Mouse (Mus musculus) Patski (cell line): Measurements from ENCODE around the gene Wee1. TPM values are rescaled to one million over a fixed set of nuclear protein-coding genes. Genes with fewer than 3 reads are reported as not detected.
"Not testable (repeated sequence)": the region's sequence is repeated elsewhere in the genome, so short reads cannot be mapped to it uniquely, and the experiment has no call there.

ENCODE experiments used
- ATAC-seq: fragments of 100-300 bp; one replicate; pipeline ENCODE4 v1.8.0; 2021
- CTCF ChIA-PET: fragments of 350-600 bp; sonication (Branson Sonifier 250); formaldehyde crosslinking; loops from one replicate; lab custom pipeline; 2022; ENCODE audit warnings: inconsistent platforms; lab: Charles Lee
- POLR2A ChIA-PET: fragments of 350-600 bp; sonication (Branson Sonifier 250); formaldehyde crosslinking; loops from one replicate; lab custom pipeline; 2022; ENCODE audit warnings: antibody characterized with exemption, inconsistent platforms; lab: Charles Lee
- DNase-seq: peaks from one replicate; pipeline ENCODE4 v3.0.0-alpha.2; 2011; ENCODE audit warnings: low read depth, low spot score
- H3K27me3 ChIP-seq: fragments of 371-371 bp; one replicate; pipeline ENCODE4 v1.5.1; 2021
- CTCF ChIP-seq: fragments of 100-300 bp; IDR thresholded peaks from one replicate; pipeline ENCODE4 v1.5.1; 2021
- in situ Hi-C: fragments of 300-500 bp; cut with MboI; formaldehyde crosslinking; loops from 3 replicates; pipeline ENCODE4 v1.11.1; 2018; ENCODE audit warnings: low pct_unique_long_range_greater_than_20kb, mixed read lengths
- polyA plus RNA-seq: library from polyadenylated mRNA; unstranded; gene quantifications from one replicate; pipeline ENCODE4 v1.2.3, GENCODE M21; 2021

Wee1 gene
- polyA plus RNA-seq, 1 experiment from 2014 or later: 28.5 TPM

GRCm38 (mm10) chr7:110105041-110105440, 16.8 kb upstream of the Wee1 start:
- ChIA-PET POLR2A (interaction anchor here (0.6 kb wide), 1 partner anchor 13 kb away, joined by 3 read pairs; no protein-coding TSS in a partner anchor), CTCF (interaction anchor here (1.2 kb wide), 2 partner anchors 12 to 30 kb away, joined by 3 to 4 read pairs; no protein-coding TSS in a partner anchor)
- DNase-seq (no peak), ATAC-seq (no peak)
- in situ Hi-C loops: no loop called here
- H3K27me3 ChIP-seq: no peaks in the 10 kb centered on the region
- TF ChIP-seq CTCF: no peak

DNA sequence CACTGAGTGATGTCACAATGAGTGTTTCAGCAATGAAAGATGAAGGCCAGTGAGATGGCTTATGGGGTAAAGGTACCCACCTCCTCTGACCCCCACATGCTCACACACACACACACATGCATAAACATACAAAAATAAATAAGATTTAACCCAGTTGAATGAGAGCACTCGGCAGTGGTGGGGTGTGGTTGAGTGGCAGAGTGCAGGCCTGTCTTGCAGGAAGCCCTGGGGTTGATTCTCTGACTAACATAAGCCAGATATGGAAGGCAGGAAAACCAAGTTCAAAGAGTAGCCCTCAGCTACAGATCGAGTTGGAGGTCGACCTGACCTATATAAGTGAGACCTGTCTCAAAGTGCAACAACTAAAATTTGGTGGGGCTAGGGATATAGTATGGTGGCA, 15.2 kb upstream of the Wee1 start:
- H3K27me3 ChIP-seq: no peaks in the 10 kb centered on the region
- DNase-seq (no peak), ATAC-seq (no peak)
- in situ Hi-C loops: no loop called here
- TF ChIP-seq CTCF: no peak
- CTCF ChIA-PET: no interaction called here
- POLR2A ChIA-PET: interaction anchor here (0.5 to 1.4 kb wide), 2 partner anchors 10 to 27 kb away, joined by 4 read pairs; no protein-coding TSS in a partner anchor

- ATAC-seq, H3K27me3 ChIP-seq, DNase-seq, in situ Hi-C loops: not testable (repeated sequence)
- ChIA-PET CTCF (interaction anchor here (0.8 to 1.9 kb wide), 4 partner anchors 12 to 50 kb away, joined by 3 to 6 read pairs (median 4); no protein-coding TSS in a partner anchor), POLR2A (interaction anchor here (1.9 to 2.4 kb wide), 2 partner anchors 12 to 14 kb away, joined by 4 to 8 read pairs; partner anchors contain the start of gene Wee1)
- TF ChIP-seq CTCF: peak; percentile 23
Observed at GRCm38 (mm10) chr7:110108524-110108923, 13.3 kb upstream of the Wee1 start.

DNA sequence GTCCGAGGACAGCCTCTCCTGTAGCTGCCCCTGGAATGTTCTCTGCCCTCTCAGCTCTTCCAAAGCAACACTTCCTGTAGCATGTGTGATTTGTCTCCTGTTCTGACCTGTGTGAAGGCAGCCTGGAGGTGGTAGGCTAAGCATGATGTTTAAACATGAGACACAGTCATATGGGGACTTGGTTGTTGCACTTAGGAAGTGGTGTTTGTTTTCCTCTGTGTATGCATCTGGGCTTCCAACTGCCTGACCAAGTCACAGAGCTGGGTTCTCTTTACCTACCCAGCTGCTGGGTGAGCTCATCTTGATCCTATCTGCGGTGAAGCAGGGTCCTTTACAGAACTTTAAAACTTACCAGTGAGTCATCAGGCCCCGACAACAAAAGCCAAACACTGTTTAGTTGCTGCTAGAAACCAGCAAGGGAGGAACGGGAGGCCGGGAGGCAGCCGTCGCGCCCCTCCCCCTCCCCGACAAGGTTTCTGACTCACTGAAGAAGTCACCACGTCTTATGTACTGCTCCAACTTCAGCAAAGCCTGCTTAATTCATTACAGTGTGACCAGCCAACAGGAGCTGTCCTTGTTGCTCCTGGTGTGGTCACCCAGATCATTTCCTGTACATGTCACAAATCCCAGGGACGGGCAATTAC, 12.8 kb upstream of the Wee1 start:
- H3K27me3 ChIP-seq: no peaks in the 10 kb centered on the region
- CTCF ChIA-PET: interaction anchor here (0.8 to 1.9 kb wide), 5 partner anchors 12 to 49 kb away, joined by 3 to 6 read pairs (median 4); no protein-coding TSS in a partner anchor
- in situ Hi-C loops: no loop called here
- POLR2A ChIA-PET: interaction anchor here (0.7 to 2.4 kb wide), 3 partner anchors 12 to 701 kb away, joined by 3 to 8 read pairs (median 4); partner anchors contain the start of gene Wee1
- DNase-seq (peak; percentile 94), ATAC-seq (peak; percentile 98)
- peak; percentile 3 for TF ChIP-seq CTCF

- no peak for TF ChIP-seq CTCF
- DNase-seq: no peak
- ChIA-PET CTCF (interaction anchor here (1.9 kb wide), 1 partner anchor 48 kb away, joined by 6 read pairs; no protein-coding TSS in a partner anchor), POLR2A (interaction anchor here (1.9 to 2.4 kb wide), 2 partner anchors 10 to 12 kb away, joined by 4 to 8 read pairs; partner anchors contain the start of gene Wee1)
- in situ Hi-C loops: no loop called here
- no peak for ATAC-seq
- H3K27me3 ChIP-seq: no peaks in the 10 kb centered on the region
Observed at GRCm38 (mm10) chr7:110110061-110110656, 11.7 kb upstream of the Wee1 start.

DNA sequence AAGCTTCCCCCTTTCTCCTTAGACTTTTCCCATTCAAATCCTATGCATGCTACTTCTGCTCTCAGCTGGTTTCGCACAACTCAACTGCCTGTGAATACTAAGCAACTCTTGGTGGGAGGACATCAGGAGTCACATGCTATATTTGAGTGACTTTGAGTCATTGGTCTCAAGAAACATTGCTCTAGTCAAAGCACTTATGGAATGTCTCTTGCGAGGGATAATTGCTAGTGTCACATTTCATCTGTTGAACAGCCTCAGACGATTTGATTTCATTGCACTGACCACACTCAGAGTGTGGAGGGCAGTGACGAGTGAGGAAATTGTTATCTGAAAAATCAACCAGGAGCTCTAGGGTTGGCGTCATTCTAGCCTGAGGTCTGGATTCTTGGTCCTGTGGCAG, 7.1 kb upstream of the Wee1 start:
- no peak for TF ChIP-seq CTCF
- CTCF ChIA-PET: interaction anchor here (1.3 kb wide), 1 partner anchor 21 kb away, joined by 4 read pairs; no protein-coding TSS in a partner anchor
- in situ Hi-C loops: no loop called here

DNA sequence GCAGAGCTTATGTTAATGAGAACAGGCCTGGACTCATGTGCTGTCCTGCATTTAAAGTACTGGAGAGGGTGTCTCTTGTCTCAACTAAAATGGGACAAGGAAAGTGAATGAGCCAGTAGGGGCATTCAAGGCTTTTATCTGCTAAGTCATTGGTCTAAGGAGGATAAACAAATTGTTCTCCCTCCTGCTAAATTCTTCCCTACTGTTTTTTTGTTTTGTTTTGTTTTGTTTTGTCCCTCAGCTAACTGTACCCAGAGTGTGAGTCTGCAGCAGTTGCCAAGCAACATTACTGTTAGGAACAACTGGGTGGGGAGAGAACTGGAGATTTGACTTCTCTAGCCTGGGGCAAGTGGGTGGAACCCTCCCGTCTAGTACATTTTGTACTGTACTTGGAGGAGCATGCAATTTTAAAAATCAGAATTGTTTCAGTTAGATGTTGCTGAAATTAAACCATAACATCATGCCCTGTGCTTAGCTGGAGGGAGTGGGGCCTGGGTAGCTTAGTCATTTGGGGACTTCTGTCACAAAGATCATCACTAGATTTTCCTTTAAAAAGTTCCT, 5.0 kb upstream of the Wee1 start:
- CTCF ChIA-PET: interaction anchor here (1.1 to 1.4 kb wide), 4 partner anchors 8 to 41 kb away, joined by 3 to 4 read pairs (median 3); no protein-coding TSS in a partner anchor
- peak; percentile 21 for ATAC-seq
- in situ Hi-C loops: no loop called here
- TF ChIP-seq CTCF: no peak
- DNase-seq: no peak
- POLR2A ChIA-PET: interaction anchor here (1.0 to 1.3 kb wide), 2 partner anchors 10 to 55 kb away, joined by 4 to 7 read pairs; no protein-coding TSS in a partner anchor
- no peaks in the 10 kb centered on the region for H3K27me3 ChIP-seq

More for the DNA sequence above, 7.1 kb upstream of the Wee1 start:
- peak; percentile 86 for DNase-seq
- POLR2A ChIA-PET: interaction anchor here (0.7 kb wide), 1 partner anchor 48 kb away, joined by 3 read pairs; no protein-coding TSS in a partner anchor
- H3K27me3 ChIP-seq: no peaks in the 10 kb centered on the region
- ATAC-seq: peak; percentile 89

DNA sequence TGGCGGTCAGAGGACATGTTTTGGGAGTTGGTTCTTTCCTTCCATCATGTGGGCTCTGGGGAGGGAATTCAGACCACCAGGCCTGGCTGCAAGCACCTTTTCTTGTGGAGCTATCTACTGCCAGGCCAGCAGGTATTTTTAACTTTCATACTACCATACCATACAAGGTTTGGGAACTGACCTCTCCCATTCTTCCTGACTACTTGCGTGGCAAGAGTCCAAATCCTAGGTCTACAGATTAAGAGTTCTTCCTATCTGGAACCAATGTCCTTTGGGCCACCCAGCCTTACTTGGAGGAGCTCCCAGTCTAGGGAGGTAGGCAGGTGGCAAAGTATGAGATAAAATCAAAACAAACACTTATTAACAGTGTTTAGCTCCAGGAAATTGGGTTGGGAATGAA, 3.4 kb upstream of the Wee1 start:
- DNase-seq: no peak
- no peak for TF ChIP-seq CTCF
- H3K27me3 ChIP-seq: no peaks in the 10 kb centered on the region
- CTCF ChIA-PET: no interaction called here
- ATAC-seq: no peak
- in situ Hi-C loops: no loop called here
- POLR2A ChIA-PET: interaction anchor here (0.6 kb wide), 2 partner anchors 13 to 535 kb away, joined by 3 to 4 read pairs; no protein-coding TSS in a partner anchor

- no peaks in the 10 kb centered on the region for H3K27me3 ChIP-seq
- ATAC-seq (no peak), DNase-seq (no peak)
- POLR2A ChIA-PET: interaction anchor here (0.7 to 1.3 kb wide), 3 partner anchors 11 to 227 kb away, joined by 4 to 6 read pairs (median 5); no protein-coding TSS in a partner anchor
- TF ChIP-seq CTCF: no peak
- CTCF ChIA-PET: interaction anchor here (0.7 to 2.6 kb wide), 2 partner anchors 37 to 44 kb away, joined by 4 to 6 read pairs; no protein-coding TSS in a partner anchor
- in situ Hi-C loops: no loop called here
Observed at GRCm38 (mm10) chr7:110120157-110120784, 1.6 kb upstream of the Wee1 start.
